Mouse (Mus musculus): ENCODE data around the gene Actr2.

- no peak for TF ChIP-seq CTCF (IDR thresholded peaks at IDR 0.05; ENCODE audit: extremely low read depth, insufficient read depth, low read length)
- no peak for TF ChIP-seq POLR2A (IDR thresholded peaks at IDR 0.05; ENCODE audit: extremely low read depth, insufficient read depth, low read length)
Measured at GRCm38 (mm10) chr11:20054617-20055016, 58.1 kb downstream of the Actr2 start.

Data from cortical plate, adult 2 months (tissue).